Mouse (Mus musculus) neutrophil, adult 59 days (primary cell): ENCODE results near the gene Sec11a. TPM values are rescaled to one million over a fixed set of nuclear protein-coding genes. Genes with fewer than 3 reads are reported as not detected.

Experiments
- total RNA-seq, 2 experiments: library from RNA; stranded (reverse); gene quantifications; 1 replicate in 1 of 2; 2 replicates in 1 of 2; pipeline ENCODE4 v1.2.4; 2023

The Sec11a gene
- total RNA-seq, result 10 to 100 TPM; 39.6 to 45.3 TPM

DNA sequence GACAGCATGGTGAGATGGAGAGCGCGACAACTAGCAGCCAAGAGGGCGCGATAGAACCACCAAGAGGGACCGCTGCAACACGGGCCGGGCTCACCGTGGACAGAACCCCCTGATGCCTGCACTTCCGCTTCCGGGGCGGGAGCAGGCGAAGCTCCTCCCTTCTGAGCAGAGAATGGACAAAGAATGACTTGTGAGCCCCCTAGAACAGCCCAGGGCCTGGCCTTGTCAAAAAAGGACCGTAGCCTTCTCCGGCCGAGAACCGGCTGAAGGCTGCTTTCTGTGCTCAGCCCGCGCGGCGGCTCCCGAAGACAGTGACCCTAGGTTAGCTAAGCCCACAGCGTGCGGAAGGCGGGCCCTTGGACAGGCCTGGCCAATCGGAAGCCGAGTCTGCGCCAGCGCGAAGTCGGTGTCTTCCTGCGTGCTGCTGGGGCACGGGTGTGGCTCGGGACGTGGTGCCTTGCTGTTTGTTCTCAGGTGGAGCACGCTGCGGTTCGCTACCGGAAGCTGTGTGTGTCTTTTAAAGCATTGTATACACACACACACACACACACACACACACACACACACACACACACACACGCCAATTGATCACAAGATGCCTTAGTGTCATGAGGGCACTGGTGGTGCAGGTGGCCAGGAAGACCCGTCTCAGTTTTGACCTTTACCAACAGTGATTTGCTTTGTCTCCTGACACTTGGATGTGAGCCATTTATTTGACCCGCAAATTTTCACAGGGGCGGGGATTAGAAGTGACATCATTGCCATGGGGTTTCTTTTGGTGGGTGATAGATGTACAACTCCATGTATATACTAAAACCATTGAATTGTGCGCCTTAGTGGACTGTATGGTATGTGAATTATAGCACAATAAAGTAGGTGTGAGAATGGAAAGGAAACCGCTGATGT is at the start of gene Sec11a:
TSS of gene Sec11a (minus strand) at position 336 of the 906 bp plus-strand sequence.

DNA sequence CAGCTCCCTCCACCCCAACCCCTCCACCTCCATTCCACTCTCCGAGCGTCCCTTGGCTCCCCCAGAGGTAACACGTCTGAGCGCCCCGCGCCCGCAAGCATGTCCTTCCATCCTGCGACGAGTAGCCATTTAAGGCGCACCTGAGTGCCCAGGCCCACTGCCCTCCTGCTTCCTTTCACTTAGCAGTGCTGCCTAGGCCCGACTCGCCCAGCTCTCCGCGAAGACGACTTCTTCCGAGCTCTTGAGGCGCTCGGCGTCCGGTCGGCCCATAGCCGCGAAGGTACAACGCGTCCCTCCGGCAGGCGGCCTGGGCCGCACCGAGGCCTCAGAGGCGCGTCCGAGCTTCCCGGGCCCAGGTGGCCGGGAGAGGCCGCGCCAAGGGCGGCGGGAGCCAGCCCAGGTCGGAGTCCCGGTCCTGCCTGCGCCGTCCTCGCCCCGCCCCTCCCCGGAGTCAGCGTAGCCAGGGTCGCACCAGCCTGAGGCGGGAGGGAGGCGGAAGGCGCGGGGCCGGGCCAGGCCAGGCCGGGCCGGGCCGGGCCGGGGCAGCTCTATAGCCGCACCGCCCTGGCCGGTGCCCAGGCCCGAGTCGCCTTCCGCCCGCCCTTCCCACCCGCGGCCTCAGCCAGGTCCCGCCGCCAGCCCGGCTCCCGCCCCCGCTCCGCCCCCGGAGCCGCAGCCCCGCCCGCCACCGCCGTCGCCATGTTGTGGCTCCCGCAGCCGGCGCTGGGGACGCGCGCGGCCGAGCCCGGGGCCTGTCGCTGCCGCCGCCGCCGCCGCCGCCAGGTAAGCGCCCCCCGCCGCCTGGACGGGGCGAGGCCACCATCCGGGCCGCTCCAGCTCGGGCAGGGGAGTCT is 45.6 kb upstream of the Sec11a start, which contains the start of gene Zfp592:
TSS of gene Zfp592 (plus strand) at position 702 of the 854 bp plus-strand sequence.

DNA sequence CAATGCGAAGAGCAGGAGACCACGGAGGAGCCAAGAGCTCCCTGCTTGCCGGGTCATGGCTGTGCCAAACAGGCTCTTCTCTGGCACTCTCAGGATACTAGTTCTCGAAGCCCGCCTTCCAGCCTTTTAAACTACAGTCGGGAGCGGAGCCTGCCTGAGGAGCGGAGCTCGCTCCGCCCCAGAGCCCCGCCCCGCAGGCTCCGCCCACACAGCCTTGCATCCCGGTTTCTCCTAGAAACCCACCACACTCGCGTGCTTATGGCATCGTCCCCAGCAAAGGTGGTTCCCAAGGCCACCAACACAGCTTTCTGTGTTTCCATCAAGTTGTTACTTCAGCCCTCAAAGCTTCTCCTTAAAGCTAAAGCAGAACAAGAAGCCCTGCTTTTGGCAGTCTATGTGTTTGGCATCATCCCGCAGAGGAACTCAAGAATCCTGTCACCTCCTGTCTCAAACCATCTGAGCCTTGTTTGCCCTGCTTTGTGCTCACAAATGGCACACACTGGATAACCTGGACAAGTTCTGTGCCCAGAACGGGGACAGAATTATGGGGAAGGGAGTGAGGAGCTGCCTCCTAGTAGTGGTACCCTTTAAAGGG is 42.6 kb downstream of the Sec11a start, which contains the start of gene Nmb:
TSS of gene Nmb (minus strand) at position 156 of the 595 bp plus-strand sequence.

DNA sequence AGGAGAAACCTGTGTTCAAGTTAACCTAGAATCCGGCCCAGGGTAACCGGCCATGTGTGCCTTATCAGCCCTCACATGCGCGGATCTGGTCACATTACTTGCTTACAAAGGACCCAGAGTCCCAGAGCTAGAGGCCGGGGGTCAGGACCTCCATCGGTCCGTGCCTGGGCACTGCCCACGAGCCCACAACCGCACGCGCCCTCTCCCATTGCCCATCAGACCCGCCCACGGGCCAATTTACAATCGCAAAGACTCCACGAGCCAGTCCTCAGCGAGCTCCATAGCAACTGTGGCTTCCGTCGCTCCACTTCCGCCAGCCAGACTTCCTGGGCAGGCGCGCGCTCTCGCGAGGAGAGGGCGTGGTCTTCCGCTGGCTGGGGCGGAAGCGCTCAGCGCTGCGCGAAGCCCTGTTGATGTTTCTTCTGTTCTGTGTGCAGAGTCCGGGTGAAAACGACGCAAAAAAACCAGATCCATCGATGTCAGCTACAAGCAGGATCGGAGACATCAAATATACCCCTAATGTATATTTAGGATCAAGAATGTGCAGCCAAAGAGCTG is 46.6 kb downstream of the Sec11a start, which contains the start of gene Wdr73:
TSS of gene Wdr73 (minus strand) at position 326 of the 558 bp plus-strand sequence.

DNA sequence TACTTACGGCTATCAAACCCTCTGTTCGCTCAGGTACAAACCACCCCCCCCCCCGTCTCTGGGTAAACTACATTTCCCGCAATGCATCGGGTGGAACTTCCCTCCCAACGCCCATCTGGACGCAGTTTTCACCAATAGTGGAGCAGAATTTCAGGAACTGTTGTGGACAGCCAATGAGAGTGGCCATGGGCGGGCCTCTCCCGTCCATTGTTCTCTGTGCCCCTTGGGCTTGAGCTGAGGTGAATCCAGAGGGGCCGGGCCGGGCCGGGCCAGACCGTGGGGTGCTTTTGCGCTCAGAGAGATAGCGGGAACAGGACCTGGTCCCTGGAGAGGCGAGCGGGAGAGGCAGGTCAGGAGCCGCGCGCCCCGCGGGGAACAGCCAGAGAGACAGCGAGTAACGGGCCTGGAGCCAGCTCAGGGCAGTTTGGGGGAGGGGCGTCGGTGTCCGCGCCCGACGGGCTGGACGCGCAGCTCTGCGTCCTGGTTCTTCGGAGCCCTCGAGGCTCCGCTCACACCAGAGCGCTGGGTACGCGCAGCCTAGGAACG is 86.8 kb downstream of the Sec11a start, which contains the start of gene Zscan2:
TSS of gene Zscan2 (plus strand) at position 192 of the 546 bp plus-strand sequence.

Other genes starting within 250 kb of the Sec11a start
- 100 to 1,000 TPM; 673 to 690 TPM for gene Iqgap1, start 121.8 kb downstream of the Sec11a start, total RNA-seq
- gene Zscan2, start 86.9 kb downstream of the Sec11a start, total RNA-seq, result 1 to 10 TPM; 4.0 to 4.3 TPM
- gene Wdr73, start 46.5 kb downstream of the Sec11a start, total RNA-seq, result 1 to 10 TPM; 4.8 to 7.5 TPM
- 1 to 10 TPM; 3.2 to 8.8 TPM for gene Nmb, start 42.7 kb downstream of the Sec11a start, total RNA-seq
- gene Zfp592, start 45.9 kb upstream of the Sec11a start, total RNA-seq, result 10 to 100 TPM; 37.4 to 43.2 TPM
- gene Alpk3, start 109.8 kb upstream of the Sec11a start, total RNA-seq, result under 1 TPM; 0.07 to 0.24 TPM
- gene Slc28a1, start 167.0 kb upstream of the Sec11a start, total RNA-seq, result not detected